Mouse (Mus musculus) hindbrain, embryonic 10.5 days (tissue): Measurements from ENCODE around the gene Cplx3. TPM values are rescaled to one million over a fixed set of nuclear protein-coding genes. Genes with fewer than 3 reads are reported as not detected.

Experiments used
- DNase-seq: peaks from one replicate; pipeline ENCODE4 v3.0.0-alpha.2; 2017; ENCODE audit warnings: low spot score
- H3K27ac ChIP-seq: fragments of 300-500 bp; sonication (generic); 2 replicates; pipeline ENCODE4 v1.5.1; 2016; ENCODE audit warnings: mild to moderate bottlenecking, moderate library complexity
- H3K27me3 ChIP-seq: fragments of 300-500 bp; sonication (generic); 2 replicates; pipeline ENCODE4 v1.6.1; 2016; ENCODE audit warnings: mild to moderate bottlenecking; ENCODE audit not compliant: poor library complexity, insufficient read depth, severe bottlenecking
- H3K36me3 ChIP-seq: fragments of 300-500 bp; sonication (generic); 2 replicates; pipeline ENCODE4 v1.6.1; 2016; ENCODE audit warnings: mild to moderate bottlenecking, moderate library complexity
- H3K4me1 ChIP-seq: fragments of 300-500 bp; sonication (generic); replicated peaks from 2 replicates; pipeline ENCODE4 v1.6.1; 2016; ENCODE audit warnings: mild to moderate bottlenecking
- H3K4me3 ChIP-seq: fragments of 300-500 bp; sonication (generic); 2 replicates; pipeline ENCODE4 v1.5.1; 2016; ENCODE audit warnings: mild to moderate bottlenecking, moderate library complexity
- H3K9me3 ChIP-seq: fragments of 300-500 bp; sonication (generic); 2 replicates; pipeline ENCODE4 v1.6.1; 2016; ENCODE audit warnings: mild to moderate bottlenecking, moderate library complexity
- WGBS: fragments of 180-500 bp; shearing (Covaris S2); methylation state at CpG from one replicate; pipeline ENCODE4 v1.1.7; 2016; 5-methylcytosine and 5-hydroxymethylcytosine counted together
- polyA plus RNA-seq: library from polyadenylated mRNA; unstranded; fragments of >200 nt; fragmentation: Nextera tagmentation; extraction: Ambion mirVana; gene quantifications from 2 replicates; pipeline ENCODE4 v1.2.1, GENCODE M21; 2016

The Cplx3 gene
- polyA plus RNA-seq, 1 experiment from 2014 or later = 0.88 TPM

DNA sequence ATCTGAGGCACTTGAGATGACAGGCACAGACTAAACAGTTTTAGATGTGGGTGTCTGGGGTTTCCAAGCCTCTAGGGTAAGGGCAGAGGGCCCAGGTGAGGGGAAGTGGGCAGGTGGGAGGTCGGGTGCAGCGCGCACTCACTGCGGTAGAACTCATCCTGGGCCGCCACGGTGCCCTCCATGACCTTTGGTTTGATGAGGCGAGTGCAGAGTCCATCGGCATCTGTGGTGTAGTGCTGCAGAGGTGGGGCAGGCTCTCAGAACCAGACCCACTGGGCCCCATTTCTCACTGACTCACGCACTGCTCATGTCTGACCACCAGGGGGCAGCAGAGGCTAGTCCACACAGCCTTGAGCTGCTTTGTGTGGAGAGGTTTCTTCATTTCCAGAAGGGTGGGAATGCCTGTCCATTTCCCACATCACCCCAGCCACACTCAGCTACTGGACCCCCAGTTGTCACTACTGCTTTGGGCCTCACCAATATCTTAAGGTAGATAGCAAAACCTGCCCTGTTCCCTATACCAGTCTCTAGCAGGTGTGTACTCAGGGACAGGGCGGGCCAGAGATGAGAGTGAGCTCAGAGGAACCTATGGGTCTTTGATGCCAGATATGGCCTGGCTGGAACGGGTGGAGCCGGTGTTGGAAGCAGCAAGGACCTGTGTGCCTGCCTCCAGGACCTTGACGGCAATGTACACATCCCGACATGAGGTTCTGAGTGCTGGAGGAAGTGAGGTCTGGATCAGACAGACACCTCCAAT lies 23.2 kb upstream of the Cplx3 start:
- Histone ChIP-seq H3K27ac (0 out of 2 replicates have a peak overlapping the region, but pooled peaks have one; percentile 54), H3K27me3 (no peaks in the 10 kb centered on the region), H3K36me3 (peaks cover 99% of the 10 kb centered on the region), H3K4me1 (peaks cover 26% of the 10 kb centered on the region), H3K4me3 (no peak overlapping the region), H3K9me3 (no peaks in the 10 kb centered on the region)
- DNase-seq = peak; percentile 73
- 74% methylated on average over 14 of the region's 14 CpGs for WGBS

DNA sequence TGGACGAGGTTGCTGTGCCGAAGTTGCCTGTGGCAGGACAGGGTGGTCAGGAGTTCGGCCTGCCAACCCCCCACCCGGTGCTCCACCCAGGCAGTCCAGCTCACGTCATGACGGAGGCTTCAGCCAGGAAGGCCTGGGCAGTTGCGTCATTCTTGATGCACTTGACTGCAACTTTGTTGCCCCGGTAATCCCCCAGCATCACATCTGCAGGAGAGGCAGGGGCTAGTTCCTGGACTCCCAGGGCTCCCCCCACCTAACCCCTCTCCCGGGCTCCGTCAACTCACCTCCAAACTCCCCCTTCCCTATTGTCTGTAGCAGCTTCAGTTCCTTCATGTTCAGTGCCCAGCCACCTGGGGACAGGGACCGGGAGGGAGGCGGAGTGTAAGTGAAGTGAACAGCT lies 22.6 kb upstream of the Cplx3 start:
- Histone ChIP-seq H3K4me1 (peaks cover 24% of the 10 kb centered on the region), H3K9me3 (no peaks in the 10 kb centered on the region), H3K36me3 (peaks cover 99% of the 10 kb centered on the region), H3K27me3 (no peaks in the 10 kb centered on the region), H3K4me3 (no peak overlapping the region), H3K27ac (no peak overlapping the region)
- DNase-seq = no peak
- 91% methylated on average over 12 of the region's 12 CpGs for WGBS

DNA sequence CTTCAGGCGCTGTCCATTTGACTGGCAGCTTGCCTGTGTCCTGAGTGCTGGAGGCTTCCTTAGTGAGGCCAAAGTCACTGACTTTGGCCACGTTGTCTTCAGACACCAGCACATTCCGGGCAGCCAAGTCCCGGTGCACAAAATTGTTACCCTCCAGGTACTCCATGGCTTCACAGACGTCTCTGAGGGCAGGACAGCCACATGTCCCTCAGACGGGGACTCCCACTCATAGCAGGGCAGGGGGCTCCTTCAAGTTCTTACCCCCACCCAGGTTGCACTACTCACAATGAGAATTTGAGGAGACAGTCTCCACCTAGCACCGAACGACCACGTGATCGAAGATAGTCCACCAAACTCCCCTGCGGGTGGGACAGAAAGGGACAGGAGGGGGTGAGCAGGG lies 21.8 kb upstream of the Cplx3 start:
- H3K4me1 ChIP-seq = peaks cover 19% of the 10 kb centered on the region
- H3K9me3 ChIP-seq = no peaks in the 10 kb centered on the region
- H3K36me3 ChIP-seq = peaks cover 92% of the 10 kb centered on the region
- no peak overlapping the region for H3K4me3 ChIP-seq
- H3K27me3 ChIP-seq = no peaks in the 10 kb centered on the region
- no peak overlapping the region for H3K27ac ChIP-seq
- no peak for DNase-seq
- 92% methylated on average over 11 of the region's 11 CpGs for WGBS

DNA sequence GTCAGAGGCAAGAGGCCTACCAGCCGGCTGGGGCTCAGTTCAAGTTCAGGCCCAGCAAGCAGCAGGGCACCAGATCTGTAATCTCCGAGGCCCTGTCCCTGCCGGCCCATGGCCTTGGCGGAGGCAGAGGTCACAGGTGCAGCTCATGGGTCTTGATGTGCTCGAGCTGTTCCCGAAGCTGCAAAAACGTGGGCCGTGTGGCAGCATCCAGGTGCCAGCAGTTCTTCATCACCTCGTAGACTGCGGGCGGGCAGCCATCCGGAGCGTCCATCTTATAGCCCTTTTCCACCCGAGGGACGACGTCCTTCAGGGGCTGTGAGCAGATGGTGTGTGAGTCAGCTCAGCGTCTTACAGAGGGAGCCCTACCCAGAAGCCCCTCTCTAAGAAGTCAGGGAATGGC lies 21.1 kb upstream of the Cplx3 start:
- Histone ChIP-seq H3K9me3 (no peaks in the 10 kb centered on the region), H3K27me3 (no peaks in the 10 kb centered on the region), H3K4me1 (peaks cover 19% of the 10 kb centered on the region), H3K4me3 (no peak overlapping the region), H3K36me3 (peaks cover 85% of the 10 kb centered on the region), H3K27ac (no peak overlapping the region)
- 92% methylated on average over 17 of the region's 17 CpGs for WGBS
- DNase-seq = no peak

DNA sequence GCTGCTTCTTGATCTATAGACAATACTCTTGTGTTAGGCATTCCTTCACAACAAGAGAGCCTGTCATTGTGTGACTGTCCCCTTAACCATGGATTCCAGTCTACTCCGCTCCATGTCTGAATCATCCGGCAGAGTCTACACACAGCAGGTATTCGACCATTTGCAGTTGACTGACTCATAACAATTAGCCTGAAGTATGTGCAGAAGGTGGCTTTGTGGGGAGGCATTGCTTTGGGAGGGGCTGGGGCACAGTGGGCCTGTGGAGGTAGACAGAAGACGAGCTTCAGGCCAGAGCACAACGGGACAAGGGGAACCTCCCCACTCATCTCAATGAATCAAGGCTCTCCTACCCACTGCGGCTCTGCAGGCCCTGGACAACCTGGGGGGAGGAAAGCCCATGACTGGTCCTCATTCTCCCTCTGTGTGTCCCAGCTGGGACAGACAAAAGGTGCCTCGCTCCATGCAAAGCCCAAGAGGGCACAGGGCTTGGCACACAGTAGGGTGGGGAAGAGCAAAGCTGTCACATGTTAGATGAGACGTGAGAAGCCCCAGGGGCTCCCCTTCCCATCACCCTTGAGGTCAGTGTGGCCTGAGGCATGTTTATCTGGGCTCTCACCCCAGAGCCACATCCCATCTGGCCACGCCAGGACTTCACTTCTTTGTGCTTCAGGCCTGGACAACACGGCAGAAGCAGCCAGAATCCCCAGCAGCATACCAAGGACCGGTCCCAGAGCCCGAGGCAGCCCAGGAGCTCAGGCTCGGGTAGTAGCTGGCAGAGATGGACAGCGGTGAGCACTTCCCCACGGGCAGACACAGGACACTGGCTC lies 19.8 kb upstream of the Cplx3 start:
- Histone ChIP-seq H3K27me3 (no peaks in the 10 kb centered on the region), H3K27ac (peak overlapping the region; percentile 56; the same call in 1 of the 2 replicates), H3K4me1 (peaks cover 19% of the 10 kb centered on the region), H3K9me3 (no peaks in the 10 kb centered on the region), H3K4me3 (no peak overlapping the region), H3K36me3 (peaks cover 72% of the 10 kb centered on the region)
- DNase-seq = no peak
- 71% methylated on average over 15 of the region's 15 CpGs for WGBS

DNA sequence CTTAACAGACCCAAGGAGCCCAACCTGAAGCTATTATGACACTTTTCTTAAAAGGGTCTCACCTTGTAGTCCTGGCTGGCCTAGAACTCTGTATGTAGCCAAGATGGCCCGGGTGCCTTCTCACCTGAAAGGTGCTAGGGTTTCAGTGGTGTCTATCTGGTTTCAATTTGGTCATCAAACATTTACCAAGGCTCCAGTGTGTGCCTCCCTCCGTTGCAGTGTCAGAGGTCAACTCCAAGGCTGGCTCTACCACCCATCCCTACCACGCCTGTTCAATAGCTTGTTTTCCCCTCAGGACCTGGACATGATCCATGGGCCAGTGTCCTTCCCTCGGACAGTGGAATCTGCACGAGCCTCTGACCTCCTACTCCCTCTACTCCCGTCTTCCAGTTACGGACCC lies 18.2 kb upstream of the Cplx3 start:
- H3K4me3 ChIP-seq = no peak overlapping the region
- 87% methylated on average over 7 of the region's 7 CpGs for WGBS
- H3K9me3 ChIP-seq = no peaks in the 10 kb centered on the region
- peaks cover 24% of the 10 kb centered on the region for H3K4me1 ChIP-seq
- H3K27ac ChIP-seq = no peak overlapping the region
- no peaks in the 10 kb centered on the region for H3K27me3 ChIP-seq
- H3K36me3 ChIP-seq = peaks cover 56% of the 10 kb centered on the region
- no peak for DNase-seq

DNA sequence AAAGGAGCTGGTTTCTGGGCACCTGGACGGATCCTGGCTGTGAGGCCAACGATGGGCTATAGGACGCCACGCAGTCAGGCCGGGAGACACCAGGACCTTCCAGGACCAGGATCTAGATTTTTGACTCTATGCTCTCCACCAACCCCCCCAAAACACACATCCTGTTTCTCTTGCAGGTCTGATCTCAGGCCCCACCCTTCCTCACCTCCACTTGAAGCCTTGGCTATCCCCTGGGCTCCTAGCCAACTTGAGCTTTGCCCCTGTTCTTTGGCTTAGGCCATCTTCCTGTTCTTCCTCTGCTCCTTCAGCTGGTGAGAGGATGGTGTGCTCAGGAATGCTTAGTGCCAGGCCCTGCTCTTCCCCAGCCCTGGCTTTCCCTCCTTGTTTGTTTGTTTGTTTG lies 14.6 kb upstream of the Cplx3 start, which contains the start of gene Lman1l:
TSS of gene Lman1l (minus strand) at position 101 of the 400 bp plus-strand sequence.
- H3K36me3 ChIP-seq = peaks cover 20% of the 10 kb centered on the region
- peaks cover 11% of the 10 kb centered on the region; the same call in 1 of the 2 replicates for H3K4me1 ChIP-seq
- H3K9me3 ChIP-seq = no peaks in the 10 kb centered on the region
- WGBS = 92% methylated on average over 5 of the region's 5 CpGs
- DNase-seq = no peak
- no peaks in the 10 kb centered on the region for H3K27me3 ChIP-seq
- H3K4me3 ChIP-seq = no peak within 1 kb of the TSS
- no peak within 1 kb of the TSS for H3K27ac ChIP-seq

DNA sequence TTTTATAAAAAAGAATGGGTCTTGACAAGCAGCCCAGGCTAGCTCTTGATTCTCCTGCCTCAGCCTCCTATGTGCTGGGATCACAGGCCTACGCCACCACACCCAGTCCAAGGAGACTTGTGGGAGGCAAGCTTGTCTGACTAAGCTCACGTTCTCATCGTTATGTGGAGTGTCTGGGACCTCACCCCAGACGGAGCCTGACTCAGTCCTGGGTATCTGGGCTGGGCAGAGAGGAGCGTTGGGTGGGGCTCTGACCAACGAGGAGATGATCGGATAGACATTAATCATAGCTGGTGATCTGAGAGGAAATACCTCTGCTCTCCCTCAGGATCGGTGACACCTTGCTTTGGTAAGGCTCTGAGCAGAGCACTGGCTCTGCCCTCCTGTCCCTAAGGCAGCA lies 12.8 kb upstream of the Cplx3 start:
- H3K4me1 ChIP-seq = peaks cover 6% of the 10 kb centered on the region; the same call in 1 of the 2 replicates

DNA sequence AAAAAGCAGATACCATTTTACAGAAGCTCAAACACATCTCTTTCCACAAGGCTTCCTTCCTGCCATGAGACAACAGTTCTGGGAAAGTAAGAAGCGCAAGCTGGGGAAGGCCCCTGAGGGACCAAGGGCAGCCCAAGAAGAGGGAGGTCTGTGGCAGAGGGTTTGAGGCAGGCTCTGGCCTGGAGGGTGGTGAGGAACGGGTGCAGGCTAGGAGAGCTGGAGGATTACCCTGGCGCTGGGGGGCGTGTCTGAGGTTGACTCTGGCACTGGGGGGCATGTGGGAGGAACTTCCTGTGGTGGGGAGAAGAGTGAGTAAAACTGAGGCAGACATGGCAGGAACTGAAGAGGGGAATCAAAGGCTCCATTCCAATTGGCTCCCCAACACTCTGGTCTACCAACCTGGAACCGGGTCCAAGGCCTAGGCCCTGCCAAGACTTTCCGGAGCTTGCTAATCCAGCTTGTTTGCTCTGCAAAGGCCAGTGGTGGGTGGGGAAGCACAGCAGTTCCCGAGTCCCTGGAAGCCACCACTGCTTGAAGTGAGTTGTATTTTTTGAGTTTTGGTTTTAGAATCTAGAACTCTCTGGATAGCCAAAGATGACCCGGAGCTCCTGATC lies 11.6 kb upstream of the Cplx3 start:
- no peak overlapping the region for H3K27ac ChIP-seq
- H3K4me1 ChIP-seq = peaks cover 5% of the 10 kb centered on the region; the same call in 1 of the 2 replicates
- H3K27me3 ChIP-seq = no peaks in the 10 kb centered on the region; the same call in 1 of the 2 replicates
- no peaks in the 10 kb centered on the region for H3K9me3 ChIP-seq
- 78% methylated on average over 8 of the region's 8 CpGs for WGBS
- no peak overlapping the region for H3K4me3 ChIP-seq
- no peaks in the 10 kb centered on the region for H3K36me3 ChIP-seq
- DNase-seq = no peak

More for the DNA sequence above, 12.8 kb upstream of the Cplx3 start:
- H3K27ac ChIP-seq = no peak overlapping the region
- WGBS = 84% methylated on average over 8 of the region's 8 CpGs
- H3K4me3 ChIP-seq = no peak overlapping the region
- DNase-seq = no peak
- no peaks in the 10 kb centered on the region for H3K9me3 ChIP-seq
- H3K27me3 ChIP-seq = no peaks in the 10 kb centered on the region; the same call in 1 of the 2 replicates
- peaks cover 2% of the 10 kb centered on the region; the same call in 1 of the 2 replicates for H3K36me3 ChIP-seq

DNA sequence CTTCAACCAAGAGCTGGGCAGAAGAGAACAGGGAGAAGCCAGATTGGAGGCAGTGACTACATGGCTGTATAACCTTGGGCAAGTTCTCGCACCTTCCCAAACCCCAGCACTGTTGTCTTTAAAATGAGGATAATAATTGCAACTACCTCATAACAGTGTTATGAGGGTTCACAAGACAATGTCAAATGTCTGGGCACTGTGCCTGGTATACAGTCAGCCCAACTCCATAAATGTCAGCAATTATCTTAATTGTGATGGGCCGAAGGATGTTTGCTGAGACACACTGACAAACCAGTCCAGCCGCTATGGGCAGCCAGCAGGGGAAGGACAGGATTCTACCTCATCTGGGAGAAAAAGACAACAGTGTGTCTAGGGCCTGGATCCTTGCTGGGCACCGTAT lies 8.7 kb upstream of the Cplx3 start:
- no peak overlapping the region for H3K27ac ChIP-seq
- no peaks in the 10 kb centered on the region for H3K9me3 ChIP-seq
- 0 out of 2 replicates have a peak, but pooled peaks cover 13% of the 10 kb centered on the region for H3K4me1 ChIP-seq
- no peak for DNase-seq
- H3K27me3 ChIP-seq = no peaks in the 10 kb centered on the region; the same call in 1 of the 2 replicates
- H3K36me3 ChIP-seq = no peaks in the 10 kb centered on the region
- 91% methylated on average over 4 of the region's 4 CpGs for WGBS
- no peak overlapping the region for H3K4me3 ChIP-seq

DNA sequence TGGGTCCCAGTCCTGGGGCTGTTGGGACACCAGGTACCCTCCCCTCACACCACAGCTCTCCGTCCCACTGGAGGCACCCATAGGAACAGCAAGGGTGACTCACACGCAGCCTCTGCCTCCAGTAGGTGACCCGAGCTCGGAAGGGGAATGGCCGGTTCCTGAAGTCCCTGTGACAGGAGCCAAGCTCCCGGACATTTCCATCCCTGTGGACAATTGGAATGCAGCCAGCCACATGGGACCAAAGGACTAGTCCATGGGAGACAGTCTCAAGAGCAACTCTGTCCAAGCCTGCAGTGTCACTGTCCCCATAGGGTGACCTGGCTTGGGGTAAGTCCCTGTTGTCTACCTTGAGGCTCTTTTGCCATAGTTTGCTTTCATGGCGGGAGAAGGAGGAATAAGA lies 7.9 kb upstream of the Cplx3 start:
- H3K9me3 ChIP-seq = no peaks in the 10 kb centered on the region
- no peaks in the 10 kb centered on the region; the same call in 1 of the 2 replicates for H3K27me3 ChIP-seq
- H3K36me3 ChIP-seq = no peaks in the 10 kb centered on the region
- H3K4me3 ChIP-seq = no peak overlapping the region
- 0 out of 2 replicates have a peak, but pooled peaks cover 13% of the 10 kb centered on the region for H3K4me1 ChIP-seq
- H3K27ac ChIP-seq = no peak overlapping the region
- 82% methylated on average over 7 of the region's 7 CpGs for WGBS
- no peak for DNase-seq

DNA sequence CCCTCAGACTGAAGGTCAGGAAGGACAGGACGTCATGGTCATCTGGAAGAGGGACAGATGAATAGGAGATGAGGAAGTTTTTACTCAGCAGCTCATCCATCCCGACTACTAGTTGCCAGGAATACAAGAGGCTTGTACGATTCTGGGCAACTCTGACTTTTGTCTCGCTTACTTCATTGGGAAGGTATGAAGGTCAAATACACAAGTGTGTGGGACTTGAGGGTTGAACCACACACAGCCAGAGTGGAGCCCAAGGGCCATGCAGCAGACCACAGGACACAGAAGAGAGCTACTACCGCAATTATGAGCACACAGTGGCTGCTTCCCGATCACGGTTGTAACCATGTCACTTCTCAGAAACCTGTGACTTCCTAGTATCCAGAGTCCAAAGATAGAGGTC lies 6.5 kb upstream of the Cplx3 start:
- Histone ChIP-seq H3K9me3 (no peaks in the 10 kb centered on the region), H3K27ac (no peak overlapping the region), H3K36me3 (no peaks in the 10 kb centered on the region), H3K4me1 (0 out of 2 replicates have a peak, but pooled peaks cover 13% of the 10 kb centered on the region), H3K4me3 (no peak overlapping the region), H3K27me3 (no peaks in the 10 kb centered on the region; the same call in 1 of the 2 replicates)
- no peak for DNase-seq
- WGBS = 87% methylated on average over 7 of the region's 7 CpGs
